Mouse (Mus musculus): ENCODE data around the gene Tm4sf20.

DNA sequence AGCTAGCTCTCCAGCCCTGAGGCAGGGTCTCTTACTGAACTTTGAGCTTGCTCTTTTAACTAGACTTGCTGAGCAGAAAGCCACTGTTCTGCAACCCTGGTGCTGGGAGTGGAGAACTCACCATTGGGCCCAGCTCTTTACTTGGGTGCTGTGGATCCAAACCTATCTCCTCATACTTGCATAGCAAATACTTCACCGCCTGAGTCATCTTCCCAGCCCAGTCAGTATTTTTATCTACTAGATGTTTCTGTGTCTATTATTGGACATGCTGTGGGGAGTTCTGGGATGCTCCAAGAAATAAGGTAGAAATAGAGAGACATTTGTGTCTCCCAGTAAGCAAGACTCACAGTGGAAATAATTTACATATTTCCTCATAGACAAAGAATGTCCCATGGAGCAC lies 35.8 kb upstream of the Tm4sf20 start:
- TF ChIP-seq TCF3 (IDR thresholded peaks at IDR 0.05; ENCODE audit: insufficient read length, low read depth) (no peak), POLR2AphosphoS2 (IDR thresholded peaks at IDR 0.05; ENCODE audit: insufficient read length, low read depth) (no peak), POLR2A (IDR thresholded peaks at IDR 0.05; ENCODE audit: insufficient read length, low read depth) (no peak), TCF12 (IDR thresholded peaks at IDR 0.05; ENCODE audit: insufficient read depth, poor library complexity, severe bottlenecking) (no peak), MYOG (IDR thresholded peaks at IDR 0.05; ENCODE audit: control insufficient read depth in 1 of 3, insufficient read depth in 1 of 3, insufficient read length in 2 of 3, low read depth in 2 of 3) (no peak), USF1 (IDR thresholded peaks at IDR 0.05; ENCODE audit: low read depth) (no peak), MAX (IDR thresholded peaks at IDR 0.05; ENCODE audit: low read depth) (no peak), MYOD1 (IDR thresholded peaks at IDR 0.05; ENCODE audit: control insufficient read depth in 1 of 3, insufficient read length in 2 of 3, low read depth in 2 of 3) (no peak), SRF (IDR thresholded peaks at IDR 0.05; ENCODE audit: control insufficient read depth, insufficient read length, low read depth) (no peak), E2F4 (IDR thresholded peaks at IDR 0.05; ENCODE audit: insufficient read depth) (no peak), REST (IDR thresholded peaks at IDR 0.05; ENCODE audit: insufficient read depth, insufficient read length) (no peak)
